Mouse (Mus musculus) embryo, embryonic 9.5 days (tissue): ENCODE results near the gene Dscaml1.

ENCODE experiments used
- DNase-seq: peaks from one replicate; pipeline ENCODE4 v3.0.0-alpha.2; 2017; ENCODE audit errors: extremely low spot score

The Dscaml1 gene

GRCm38 (mm10) chr9:45570346-45570745 lies 143.9 kb downstream of the Dscaml1 start:
- no peak for DNase-seq

GRCm38 (mm10) chr9:45572787-45573492 lies 146.5 kb downstream of the Dscaml1 start:
- DNase-seq: peak; percentile 29

GRCm38 (mm10) chr9:45573493-45573815 lies 147.0 kb downstream of the Dscaml1 start:
- no peak for DNase-seq

- DNase-seq: no peak
Measured at GRCm38 (mm10) chr9:45574021-45574420, 147.6 kb downstream of the Dscaml1 start.

- no peak for DNase-seq
Measured at GRCm38 (mm10) chr9:45580069-45580795, 153.8 kb downstream of the Dscaml1 start.

- no peak for DNase-seq
Measured at GRCm38 (mm10) chr9:45586475-45586874, 160.0 kb downstream of the Dscaml1 start.

GRCm38 (mm10) chr9:45587704-45588103 lies 161.3 kb downstream of the Dscaml1 start:
- no peak for DNase-seq

GRCm38 (mm10) chr9:45589867-45590266 lies 163.4 kb downstream of the Dscaml1 start:
- DNase-seq: peak; percentile 39

GRCm38 (mm10) chr9:45591061-45591460 lies 164.6 kb downstream of the Dscaml1 start:
- no peak for DNase-seq

- DNase-seq: no peak
Measured at GRCm38 (mm10) chr9:45592374-45592773, 165.9 kb downstream of the Dscaml1 start.

GRCm38 (mm10) chr9:45598117-45598516 lies 171.7 kb downstream of the Dscaml1 start:
- no peak for DNase-seq

- no peak for DNase-seq
Measured at GRCm38 (mm10) chr9:45599377-45599776, 172.9 kb downstream of the Dscaml1 start.

GRCm38 (mm10) chr9:45607337-45607736 lies 180.9 kb downstream of the Dscaml1 start:
- no peak for DNase-seq

GRCm38 (mm10) chr9:45608097-45609031 lies 181.9 kb downstream of the Dscaml1 start:
- no peak for DNase-seq

- DNase-seq: no peak
Measured at GRCm38 (mm10) chr9:45610336-45611060, 184.1 kb downstream of the Dscaml1 start.

GRCm38 (mm10) chr9:45614616-45615015 lies 188.2 kb downstream of the Dscaml1 start:
- no peak for DNase-seq

GRCm38 (mm10) chr9:45617889-45618288 lies 191.5 kb downstream of the Dscaml1 start:
- DNase-seq: no peak

- no peak for DNase-seq
Measured at GRCm38 (mm10) chr9:45618443-45618842, 192.0 kb downstream of the Dscaml1 start.

GRCm38 (mm10) chr9:45620049-45620448 lies 193.6 kb downstream of the Dscaml1 start:
- no peak for DNase-seq

GRCm38 (mm10) chr9:45620920-45621319 lies 194.5 kb downstream of the Dscaml1 start:
- no peak for DNase-seq

GRCm38 (mm10) chr9:45625889-45626446 lies 199.5 kb downstream of the Dscaml1 start:
- no peak for DNase-seq
